Mouse (Mus musculus) hindbrain, embryonic 15.5 days (tissue): ENCODE results near the gene Elf3. TPM values are rescaled to one million over a fixed set of nuclear protein-coding genes. Genes with fewer than 3 reads are reported as not detected.

ENCODE experiments used
- ATAC-seq: fragments of 200-750 bp; cut with Nextera tagmentation; 2 replicates; pipeline ENCODE4 v1.8.0; 2017; ENCODE audit warnings: low read depth, moderate number of reproducible peaks, moderate TSS enrichment; ENCODE audit not compliant: low FRiP score
- H3K27ac ChIP-seq: fragments of 300-500 bp; sonication (generic); replicated peaks from 2 replicates; pipeline ENCODE4 v1.5.1; 2015; ENCODE audit warnings: mild to moderate bottlenecking, inconsistent platforms
- H3K27me3 ChIP-seq: fragments of 300-500 bp; sonication (generic); 2 replicates; pipeline ENCODE4 v1.6.1; 2015; ENCODE audit warnings: control low read depth, inconsistent platforms
- H3K36me3 ChIP-seq: fragments of 300-500 bp; sonication (generic); 2 replicates; pipeline ENCODE4 v1.6.1; 2015; ENCODE audit warnings: control low read depth, inconsistent platforms
- H3K4me1 ChIP-seq: fragments of 300-500 bp; sonication (generic); replicated peaks from 2 replicates; pipeline ENCODE4 v1.6.1; 2015; ENCODE audit warnings: control low read depth, inconsistent platforms
- H3K4me2 ChIP-seq: fragments of 300-500 bp; sonication (generic); 2 replicates; pipeline ENCODE4 v1.6.1; 2015; ENCODE audit warnings: moderate library complexity, mild to moderate bottlenecking, inconsistent platforms
- H3K4me3 ChIP-seq: fragments of 300-500 bp; sonication (generic); 2 replicates; pipeline ENCODE4 v1.5.1; 2015; ENCODE audit warnings: mild to moderate bottlenecking, inconsistent platforms
- H3K9ac ChIP-seq: fragments of 300-500 bp; sonication (generic); 2 replicates; pipeline ENCODE4 v1.6.1; 2015; ENCODE audit warnings: inconsistent platforms
- H3K9me3 ChIP-seq: fragments of 300-500 bp; sonication (generic); 2 replicates; pipeline ENCODE4 v1.6.1; 2016; ENCODE audit warnings: control low read depth, inconsistent platforms
- WGBS: fragments of 180-500 bp; shearing (Covaris S2); methylation state at CpG from one replicate; pipeline ENCODE4 v1.1.7; 2015; 5-methylcytosine and 5-hydroxymethylcytosine counted together
- polyA plus RNA-seq: library from polyadenylated mRNA; unstranded; fragments of >200 nt; fragmentation: Nextera tagmentation; extraction: Ambion mirVana; gene quantifications from 2 replicates; pipeline ENCODE4 v1.2.1, GENCODE M21; 2015

Gene Elf3
- polyA plus RNA-seq, 1 experiment from 2014 or later: 0.45 TPM

GRCm38 (mm10) chr1:135204196-135205126 is 53.9 kb downstream of the Elf3 start:
- peaks cover under 1% of the 10 kb centered on the region; the same call in 1 of the 2 replicates for H3K4me1 ChIP-seq
- ATAC-seq: no peak
- H3K36me3 ChIP-seq: no peaks in the 10 kb centered on the region
- no peak overlapping the region for H3K4me2 ChIP-seq
- H3K27ac ChIP-seq: no peak overlapping the region
- no peaks in the 10 kb centered on the region for H3K9me3 ChIP-seq
- H3K4me3 ChIP-seq: no peak overlapping the region
- 42% methylated on average over 12 of the region's 12 CpGs for WGBS
- no peak overlapping the region for H3K9ac ChIP-seq
- no peaks in the 10 kb centered on the region for H3K27me3 ChIP-seq

Other genes with a start within 250 kb of the Elf3 start
- gene Lgr6, start 153.3 kb downstream of the Elf3 start, polyA plus RNA-seq: 1.2 and 1.4 TPM in 2 replicates
- gene Ptpn7, start 125.9 kb downstream of the Elf3 start, polyA plus RNA-seq: 0.29 and 0.45 TPM in 2 replicates
- 343 and 418 TPM in 2 replicates for gene Arl8a, start 111.7 kb downstream of the Elf3 start, polyA plus RNA-seq
- gene Gpr37l1, start 90.9 kb downstream of the Elf3 start, polyA plus RNA-seq: 1.4 and 2.5 TPM in 2 replicates
- gene Rnpep, start 25.5 kb upstream of the Elf3 start, polyA plus RNA-seq: 102 and 106 TPM in 2 replicates
- 159 and 171 TPM in 2 replicates for gene Timm17a, start 55.2 kb upstream of the Elf3 start, polyA plus RNA-seq
- gene Lmod1, start 66.2 kb upstream of the Elf3 start, polyA plus RNA-seq: 0.35 and 0.47 TPM in 2 replicates
- 116 and 126 TPM in 2 replicates for gene Shisa4, start 116.7 kb upstream of the Elf3 start, polyA plus RNA-seq
- 109 and 118 TPM in 2 replicates for gene Ipo9, start 171.9 kb upstream of the Elf3 start, polyA plus RNA-seq